Mouse (Mus musculus) bone marrow, adult 2 months (tissue): ENCODE results near the gene Ccdc106.

Source experiments
- CTCF ChIP-seq: fragments of 200-500 bp; IDR thresholded peaks from 2 replicates; pipeline ENCODE4 v1.5.1; 2011; ENCODE audit warnings: low read length, control low read depth; ENCODE audit not compliant: control insufficient read depth, insufficient read depth
- POLR2A ChIP-seq: fragments of 200-500 bp; IDR thresholded peaks from 2 replicates; pipeline ENCODE4 v1.6.1; 2011; ENCODE audit warnings: low read depth, mild to moderate bottlenecking, control low read depth, low read length, borderline replicate concordance; ENCODE audit not compliant: control insufficient read depth

DNA sequence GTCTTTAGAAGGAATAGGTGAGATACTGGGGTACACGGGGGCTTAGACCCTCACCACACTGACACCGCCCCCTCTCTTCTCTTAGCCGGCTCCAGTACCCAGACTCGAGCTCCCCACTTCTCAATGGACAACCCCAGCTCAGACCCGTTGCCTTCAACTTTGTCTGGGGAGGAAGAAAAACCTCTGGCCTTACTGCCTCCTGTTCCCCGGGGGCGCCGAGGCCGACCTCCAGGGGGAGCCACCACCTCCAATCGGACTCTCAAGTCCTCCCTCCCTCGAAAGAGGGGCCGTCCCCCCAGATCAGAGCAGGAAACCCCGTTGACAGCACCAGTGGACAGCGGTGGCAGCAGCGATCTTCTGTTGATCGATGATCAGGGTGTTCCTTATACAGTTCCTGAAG is 3.0 kb upstream of the Ccdc106 start:
- TF ChIP-seq POLR2A (no peak), CTCF (no peak)
